Mouse (Mus musculus) cortical plate, adult 2 months (tissue): Measurements from ENCODE around the gene Ttc36. TPM values are rescaled to one million over a fixed set of nuclear protein-coding genes. Genes with fewer than 3 reads are reported as not detected.

ENCODE experiments used
- H3K27ac ChIP-seq: fragments of 200-500 bp; 2 replicates; pipeline ENCODE4 v1.5.1; 2012; ENCODE audit warnings: low read length, control low read depth, inconsistent platforms; ENCODE audit not compliant: insufficient read depth
- H3K4me1 ChIP-seq: fragments of 200-500 bp; 2 replicates; pipeline ENCODE4 v1.6.1; 2011; ENCODE audit warnings: low read length; ENCODE audit not compliant: control insufficient read depth, insufficient read depth
- H3K4me3 ChIP-seq: fragments of 200-500 bp; 2 replicates; pipeline ENCODE4 v1.5.1; 2011; ENCODE audit warnings: mild to moderate bottlenecking, low read length, control low read depth; ENCODE audit not compliant: insufficient read depth
- CTCF ChIP-seq: fragments of 200-500 bp; IDR thresholded peaks from 2 replicates; pipeline ENCODE4 v1.5.1; 2011; ENCODE audit warnings: mild to moderate bottlenecking, control low read depth, low read length; ENCODE audit not compliant: insufficient read depth; ENCODE audit errors: extremely low read depth
- POLR2A ChIP-seq: fragments of 200-500 bp; IDR thresholded peaks from 2 replicates; pipeline ENCODE4 v1.6.1; 2011; ENCODE audit warnings: mild to moderate bottlenecking, low read length, control low read depth; ENCODE audit not compliant: insufficient read depth; ENCODE audit errors: extremely low read depth
- polyA plus RNA-seq: library from polyadenylated mRNA; depleted of rRNA; stranded (reverse); fragments of >200 nt; gene quantifications from 2 replicates; pipeline ENCODE4 v1.2.3, GENCODE M21; 2012; rRNA removed

Gene Ttc36
- 0.61 and 0.62 TPM in 2 replicates for polyA plus RNA-seq

- Histone ChIP-seq H3K4me3 (no peak within 1 kb of the TSS), H3K27ac (no peak within 1 kb of the TSS), H3K4me1 (no peaks in the 10 kb centered on the region)
- no peak for TF ChIP-seq POLR2A
- no peak for TF ChIP-seq CTCF
Measured at GRCm38 (mm10) chr9:44802808-44803450, at the start of gene Ttc36. Ttc36 (minus strand) TSS chr9:44803072.

DNA sequence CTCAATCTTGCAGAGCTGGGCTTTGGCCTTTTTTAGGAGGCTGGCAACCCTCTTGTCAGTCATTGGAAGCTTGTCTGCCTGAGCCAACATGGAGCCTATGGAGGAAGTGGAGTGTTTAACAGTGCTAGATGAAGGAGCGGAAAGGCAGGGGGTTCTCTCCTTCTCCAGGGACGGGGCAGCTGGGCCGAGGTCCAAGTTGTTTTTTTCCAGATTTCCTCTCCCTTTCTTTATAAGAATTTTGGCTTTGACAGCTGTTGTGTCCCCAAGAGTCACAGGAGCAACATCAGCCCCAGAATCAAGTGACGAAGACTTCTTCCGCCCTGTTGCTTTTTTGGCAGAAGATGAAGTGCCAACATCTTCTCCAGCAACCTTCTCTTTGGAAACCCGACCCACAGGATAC, 44.6 kb upstream of the Ttc36 start:
- TF ChIP-seq CTCF (no peak), POLR2A (no peak)
- Histone ChIP-seq H3K27ac (no peak overlapping the region), H3K4me3 (no peak overlapping the region), H3K4me1 (no peaks in the 10 kb centered on the region)

- TF ChIP-seq POLR2A (no peak), CTCF (peak; percentile 52)
- Histone ChIP-seq H3K4me1 (no peaks in the 10 kb centered on the region), H3K27ac (no peak overlapping the region), H3K4me3 (no peak overlapping the region)
Measured at GRCm38 (mm10) chr9:44841241-44841640, 38.4 kb upstream of the Ttc36 start.

GRCm38 (mm10) chr9:44836439-44836838, 33.6 kb upstream of the Ttc36 start:
- Histone ChIP-seq H3K4me3 (no peak overlapping the region), H3K27ac (no peak overlapping the region), H3K4me1 (no peaks in the 10 kb centered on the region)
- TF ChIP-seq POLR2A (no peak), CTCF (peak; percentile 67)

DNA sequence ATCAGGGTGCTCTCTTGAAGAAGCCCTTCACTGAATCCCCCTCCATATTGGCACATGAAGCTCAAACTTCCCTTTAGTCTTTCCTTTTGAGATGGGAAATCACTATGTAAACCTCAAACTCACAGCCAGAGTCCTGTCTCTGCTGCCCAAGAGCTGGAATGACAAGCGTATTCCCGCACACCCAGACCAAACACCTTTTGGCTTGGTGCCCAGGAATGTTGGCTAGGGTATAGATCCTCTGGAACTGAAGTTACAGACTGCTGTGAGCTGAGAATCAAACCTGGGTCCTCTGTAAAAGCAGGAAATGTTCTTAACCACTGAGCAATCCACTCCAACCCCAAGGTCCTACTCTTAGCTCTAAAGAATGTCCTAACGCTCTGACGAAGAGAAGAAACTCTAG, 29.5 kb upstream of the Ttc36 start:
- Histone ChIP-seq H3K27ac (no peak overlapping the region), H3K4me3 (no peak overlapping the region), H3K4me1 (peaks cover 6% of the 10 kb centered on the region)
- TF ChIP-seq CTCF: no peak
- no peak for TF ChIP-seq POLR2A

DNA sequence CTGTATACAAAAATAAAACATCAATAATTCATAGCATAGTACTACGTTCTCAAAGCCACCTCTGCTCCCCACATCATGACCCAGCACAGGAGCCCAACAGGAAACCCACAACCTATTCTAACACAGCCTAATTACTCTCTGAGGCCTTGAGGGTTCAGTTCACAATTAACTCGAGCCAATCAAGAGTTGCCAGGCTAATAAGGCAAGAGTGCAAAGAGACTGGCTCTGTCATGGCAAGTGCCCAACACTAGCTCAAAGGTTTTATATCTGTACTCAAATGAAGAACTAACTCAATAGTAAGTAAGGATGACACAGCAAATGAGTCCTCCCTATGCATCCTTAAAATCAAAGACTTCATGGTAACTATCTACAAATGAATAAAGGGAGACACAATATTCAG, 27.6 kb upstream of the Ttc36 start:
- peaks cover 6% of the 10 kb centered on the region for H3K4me1 ChIP-seq
- H3K4me3 ChIP-seq: no peak overlapping the region
- TF ChIP-seq CTCF (no peak), POLR2A (no peak)
- H3K27ac ChIP-seq: no peak overlapping the region

DNA sequence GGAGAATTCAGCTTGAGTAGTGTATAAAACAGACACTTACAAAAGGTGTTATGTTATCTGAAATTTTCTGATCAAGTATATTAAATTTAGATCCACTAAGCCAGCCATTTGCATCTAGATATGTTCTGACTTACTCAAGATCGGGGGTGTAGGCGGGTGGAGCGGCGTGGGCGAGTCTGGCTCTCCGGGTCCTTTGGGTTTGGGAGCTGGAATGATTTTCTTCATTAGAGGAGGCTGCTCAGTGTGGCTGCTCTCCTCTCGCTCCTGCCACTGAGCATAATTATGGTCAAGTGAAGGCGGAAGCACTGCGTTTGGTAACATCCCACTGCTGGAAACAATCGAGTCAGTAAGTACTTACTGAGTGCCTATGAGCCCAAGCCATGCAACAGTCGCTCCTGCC, 26.1 kb upstream of the Ttc36 start:
- no peak overlapping the region for H3K4me3 ChIP-seq
- H3K27ac ChIP-seq: no peak overlapping the region
- TF ChIP-seq POLR2A: no peak
- no peak for TF ChIP-seq CTCF
- H3K4me1 ChIP-seq: peaks cover 6% of the 10 kb centered on the region

DNA sequence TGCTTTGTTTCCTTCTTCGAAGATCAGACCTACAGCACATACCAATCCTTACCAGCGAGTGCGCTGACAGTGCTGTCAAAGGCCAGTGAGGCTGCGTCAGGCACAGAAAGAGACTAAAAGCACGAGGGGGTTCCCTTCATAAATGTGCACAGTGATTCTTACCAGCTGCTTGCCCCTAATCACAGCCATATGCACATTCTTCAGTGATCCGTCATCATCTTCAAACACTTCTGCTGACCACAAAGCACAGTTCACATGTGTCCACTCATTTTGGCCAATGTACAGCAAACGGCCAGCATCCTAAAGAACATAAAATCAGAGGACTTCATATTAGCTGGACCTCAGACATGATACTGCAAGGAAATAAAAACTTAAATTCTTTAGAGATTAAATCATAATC, 23.8 kb upstream of the Ttc36 start:
- no peak overlapping the region for H3K4me3 ChIP-seq
- no peak overlapping the region for H3K27ac ChIP-seq
- TF ChIP-seq POLR2A (no peak), CTCF (no peak)
- H3K4me1 ChIP-seq: peaks cover 6% of the 10 kb centered on the region

DNA sequence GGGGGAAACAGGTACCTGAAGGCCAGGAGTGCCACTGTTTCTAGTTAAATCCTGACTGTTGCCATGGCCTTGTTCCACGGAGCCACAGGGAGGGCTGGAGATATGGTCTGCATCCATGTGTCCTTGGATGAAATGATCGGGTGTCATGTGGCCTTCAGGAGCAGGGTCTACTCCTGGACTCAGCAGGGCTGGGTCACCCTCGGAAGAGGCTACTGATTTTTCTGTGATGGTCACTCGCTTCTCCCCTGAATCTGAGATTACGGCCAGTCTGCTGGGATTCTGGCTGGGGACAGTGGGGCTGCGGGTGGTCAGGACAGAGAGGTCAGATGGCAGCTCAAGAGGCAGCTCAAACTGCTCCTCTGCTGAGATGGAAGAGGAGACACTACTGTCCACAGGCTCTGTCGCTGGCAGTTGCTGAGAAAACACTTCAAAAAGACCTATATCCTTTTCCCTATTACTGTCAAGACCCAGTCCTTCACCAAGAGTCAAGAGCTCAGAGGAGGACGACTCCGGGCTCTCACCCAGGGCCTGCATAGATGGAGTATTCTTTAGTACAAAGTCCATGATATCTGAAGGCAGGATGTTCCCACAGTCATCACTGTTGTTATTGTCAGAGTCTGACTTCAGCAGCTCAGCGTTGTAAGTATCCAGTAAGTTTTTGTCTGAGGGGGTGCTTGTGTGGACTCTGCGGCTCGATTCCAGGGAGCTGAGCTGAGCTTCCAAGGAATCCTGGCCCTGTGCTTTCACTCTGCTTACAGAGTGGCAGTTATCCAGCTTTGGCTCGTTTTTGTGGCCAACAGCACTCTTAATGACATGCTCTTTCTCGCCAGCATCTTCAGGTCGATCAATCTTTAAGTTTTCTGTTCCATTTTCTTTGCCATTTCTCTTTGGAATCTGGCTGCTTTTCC, 17.3 kb upstream of the Ttc36 start:
- TF ChIP-seq POLR2A: no peak
- no peak for TF ChIP-seq CTCF
- Histone ChIP-seq H3K4me1 (peaks cover 3% of the 10 kb centered on the region; the same call in 1 of the 2 replicates), H3K4me3 (no peak overlapping the region), H3K27ac (no peak overlapping the region)

DNA sequence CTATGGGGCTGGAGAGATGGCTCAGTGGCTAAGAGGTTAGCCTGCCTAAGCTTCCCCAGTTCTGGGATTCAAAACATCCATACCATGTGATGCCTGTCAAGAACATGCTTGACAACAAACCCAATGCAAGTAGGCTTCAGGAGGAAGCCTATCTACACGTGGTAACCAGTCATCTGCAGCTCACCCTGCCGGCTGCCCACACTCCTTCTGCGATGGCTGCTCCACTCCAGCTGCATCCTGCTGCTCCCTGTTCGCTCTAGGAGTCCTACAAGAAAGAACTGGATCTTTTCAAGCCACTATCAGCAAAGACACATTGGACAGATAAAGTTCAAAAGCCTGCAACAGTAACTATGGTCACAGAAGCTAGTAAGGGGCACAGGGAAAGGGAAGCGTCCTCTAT, 14.7 kb upstream of the Ttc36 start:
- Histone ChIP-seq H3K4me3 (no peak overlapping the region), H3K4me1 (peaks cover 3% of the 10 kb centered on the region; the same call in 1 of the 2 replicates), H3K27ac (no peak overlapping the region)
- no peak for TF ChIP-seq POLR2A
- TF ChIP-seq CTCF: no peak

DNA sequence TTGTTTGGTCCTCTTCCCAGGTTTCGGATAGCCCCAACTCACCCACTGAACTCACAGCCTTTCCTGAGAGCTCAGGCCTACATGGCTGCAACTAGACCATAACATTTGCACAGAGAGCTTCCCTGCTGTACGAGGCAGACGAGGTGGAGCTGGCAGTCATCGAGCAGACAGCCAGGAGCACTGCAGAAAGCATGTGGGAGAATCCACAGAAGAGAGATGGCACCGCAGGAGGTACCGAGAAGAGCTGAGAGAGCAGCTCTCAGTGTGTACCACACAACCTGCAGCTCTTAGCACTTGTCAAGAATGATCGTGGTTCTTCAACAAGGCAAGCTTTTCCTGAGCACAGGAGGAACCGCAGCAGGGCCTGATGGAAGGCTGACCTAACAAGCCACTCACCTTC, 11.3 kb upstream of the Ttc36 start:
- TF ChIP-seq CTCF: no peak
- TF ChIP-seq POLR2A: no peak
- Histone ChIP-seq H3K4me3 (no peak overlapping the region), H3K27ac (no peak overlapping the region), H3K4me1 (peaks cover 3% of the 10 kb centered on the region; the same call in 1 of the 2 replicates)
